Mouse (Mus musculus): Measurements from ENCODE around the gene Wrap53. TPM values are rescaled to one million over a fixed set of nuclear protein-coding genes. Genes with fewer than 3 reads are reported as not detected.

Wrap53 gene
- total RNA-seq, 1 experiment from 2014 or later, result 8.0 TPM

GRCm38 (mm10) chr11:69578301-69578700 is 1.8 kb downstream of the Wrap53 start:
- no peak for ATAC-seq (replicated peaks; ENCODE audit: low read depth, poor library complexity, severe bottlenecking)

GRCm38 (mm10) chr11:69576307-69576706 is 3.7 kb downstream of the Wrap53 start:
- ATAC-seq (replicated peaks; ENCODE audit: low read depth, poor library complexity, severe bottlenecking), result no peak

GRCm38 (mm10) chr11:69575220-69575619 is 4.8 kb downstream of the Wrap53 start:
- ATAC-seq (replicated peaks; ENCODE audit: low read depth, poor library complexity, severe bottlenecking), result no peak; the same call in 1 of the 2 replicates

- no peak for ATAC-seq (replicated peaks; ENCODE audit: low read depth, poor library complexity, severe bottlenecking)
Measured at GRCm38 (mm10) chr11:69565131-69565530, 14.9 kb downstream of the Wrap53 start.

GRCm38 (mm10) chr11:69564391-69564790 is 15.7 kb downstream of the Wrap53 start:
- no peak for ATAC-seq (replicated peaks; ENCODE audit: low read depth, poor library complexity, severe bottlenecking)

- ATAC-seq (replicated peaks; ENCODE audit: low read depth, poor library complexity, severe bottlenecking), result no peak
Measured at GRCm38 (mm10) chr11:69563373-69563772, 16.7 kb downstream of the Wrap53 start.

GRCm38 (mm10) chr11:69560896-69561854 is 18.9 kb downstream of the Wrap53 start:
- no peak for ATAC-seq (replicated peaks; ENCODE audit: low read depth, poor library complexity, severe bottlenecking)

- 0 out of 2 replicates have a peak, but pooled peaks have one; percentile 10 for ATAC-seq (replicated peaks; ENCODE audit: low read depth, poor library complexity, severe bottlenecking)
Measured at GRCm38 (mm10) chr11:69559851-69560765, 19.9 kb downstream of the Wrap53 start, which contains the start of gene Efnb3. Gene Efnb3, minus strand, starts transcription at chr11:69560205.

- no peak for ATAC-seq (replicated peaks; ENCODE audit: low read depth, poor library complexity, severe bottlenecking)
Measured at GRCm38 (mm10) chr11:69559183-69559582, 20.9 kb downstream of the Wrap53 start.

- peak; percentile 48 for ATAC-seq (replicated peaks; ENCODE audit: low read depth, poor library complexity, severe bottlenecking)
Measured at GRCm38 (mm10) chr11:69558756-69559155, 21.3 kb downstream of the Wrap53 start.

- no peak for ATAC-seq (replicated peaks; ENCODE audit: low read depth, poor library complexity, severe bottlenecking)
Measured at GRCm38 (mm10) chr11:69557381-69557958, 22.6 kb downstream of the Wrap53 start.

GRCm38 (mm10) chr11:69554539-69555140 is 25.4 kb downstream of the Wrap53 start:
- ATAC-seq (replicated peaks; ENCODE audit: low read depth, poor library complexity, severe bottlenecking), result no peak

- ATAC-seq (replicated peaks; ENCODE audit: low read depth, poor library complexity, severe bottlenecking), result no peak
Measured at GRCm38 (mm10) chr11:69553341-69553721, 26.7 kb downstream of the Wrap53 start.

- ATAC-seq (replicated peaks; ENCODE audit: low read depth, poor library complexity, severe bottlenecking), result no peak
Measured at GRCm38 (mm10) chr11:69552622-69553340, 27.3 kb downstream of the Wrap53 start.

- ATAC-seq (replicated peaks; ENCODE audit: low read depth, poor library complexity, severe bottlenecking), result no peak
Measured at GRCm38 (mm10) chr11:69551310-69551709, 28.7 kb downstream of the Wrap53 start.

GRCm38 (mm10) chr11:69549060-69549656 is 30.9 kb downstream of the Wrap53 start, which contains the start of gene Dnah2:
Gene Dnah2, minus strand, starts transcription at chr11:69549110.
- no peak for ATAC-seq (replicated peaks; ENCODE audit: low read depth, poor library complexity, severe bottlenecking)

- no peak for ATAC-seq (replicated peaks; ENCODE audit: low read depth, poor library complexity, severe bottlenecking)
Measured at GRCm38 (mm10) chr11:69547071-69547470, 33.0 kb downstream of the Wrap53 start.

GRCm38 (mm10) chr11:69546423-69547053 is 33.5 kb downstream of the Wrap53 start:
- peak; percentile 55 for ATAC-seq (replicated peaks; ENCODE audit: low read depth, poor library complexity, severe bottlenecking)
